Mouse (Mus musculus): Measurements from ENCODE around the gene Pced1b.
A peak's percentile ranks its signal among the peaks of the same experiment; 100 is the strongest.

- TF ChIP-seq CTCF (IDR thresholded peaks at IDR 0.05; ENCODE audit: low read depth, low read length) (no peak), EP300 (IDR thresholded peaks at IDR 0.05; ENCODE audit: insufficient read depth, low read depth, low read length) (peak; percentile 96), POLR2A (IDR thresholded peaks at IDR 0.05; ENCODE audit: insufficient read depth, low read length) (peak; percentile 44)
Observed at GRCm38 (mm10) chr15:97376081-97376742, 129.3 kb downstream of the Pced1b start.
